Mouse (Mus musculus): Measurements from ENCODE around the gene Gpr183. TPM values are rescaled to one million over a fixed set of nuclear protein-coding genes. Genes with fewer than 3 reads are reported as not detected.

The Gpr183 gene
- total RNA-seq, 2 experiments from 2014 or later: 0.71 to 0.83 TPM

- no peak for DNase-seq (ENCODE audit: low spot score in 2 of 2)
Observed at GRCm38 (mm10) chr14:121958041-121958750, 6.8 kb downstream of the Gpr183 start.

GRCm38 (mm10) chr14:121957176-121957871 lies 7.7 kb downstream of the Gpr183 start:
- no peak for DNase-seq (ENCODE audit: low spot score in 2 of 2)

GRCm38 (mm10) chr14:121956291-121956690 lies 8.7 kb downstream of the Gpr183 start:
- no peak for DNase-seq (ENCODE audit: low spot score in 2 of 2)

DNA sequence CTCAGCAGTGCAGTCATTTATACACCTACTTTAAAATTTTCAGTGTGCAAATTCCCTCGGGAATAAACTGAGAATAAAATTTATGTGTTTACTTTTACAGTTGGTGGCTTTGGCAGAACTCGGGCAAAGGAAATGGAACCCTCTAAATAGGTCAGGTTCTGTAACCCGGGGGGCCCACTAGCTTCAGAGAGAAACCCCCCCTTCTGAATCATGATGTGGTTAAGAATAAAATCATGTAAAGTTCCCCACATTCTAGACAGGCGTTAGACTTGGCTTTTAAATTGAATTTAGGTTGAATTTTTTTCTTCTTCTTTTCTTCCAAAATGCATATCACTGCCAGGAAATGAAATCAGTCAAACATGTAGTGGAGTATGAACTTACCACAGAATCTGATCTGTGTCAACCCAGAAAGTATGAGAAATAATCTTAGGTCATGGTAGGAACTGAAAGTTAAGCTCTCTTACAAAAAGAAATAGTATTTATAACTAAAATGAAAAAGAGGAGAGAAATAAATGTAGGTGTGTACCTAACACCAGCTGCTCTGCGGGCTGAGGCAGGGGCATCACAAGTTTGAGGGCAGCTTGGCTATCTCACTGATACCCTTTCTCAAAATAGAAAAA lies 9.7 kb downstream of the Gpr183 start:
- DNase-seq (ENCODE audit: low spot score in 2 of 2): no peak

GRCm38 (mm10) chr14:121954608-121955007 lies 10.4 kb downstream of the Gpr183 start:
- no peak for DNase-seq (ENCODE audit: low spot score in 2 of 2)

DNA sequence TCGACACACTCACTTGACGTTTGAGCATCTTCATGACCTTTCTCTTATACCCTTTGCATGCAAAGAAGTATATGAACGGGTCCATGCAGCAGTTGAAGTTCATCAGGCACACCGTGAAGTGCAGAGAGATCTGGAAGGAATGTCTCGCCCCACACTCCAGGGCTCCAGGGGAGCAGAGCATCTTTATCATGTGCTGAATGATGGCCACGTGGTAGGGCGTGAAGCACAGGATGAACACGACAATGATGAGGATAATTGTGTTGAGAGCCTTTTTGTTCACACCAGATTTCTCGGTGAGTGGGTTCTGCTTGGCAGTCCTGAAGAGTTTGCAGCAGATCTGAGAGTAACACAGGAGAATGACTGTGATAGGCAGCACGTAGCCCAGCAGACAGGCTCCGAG lies 10.9 kb downstream of the Gpr183 start:
- no peak for DNase-seq (ENCODE audit: low spot score in 2 of 2)

GRCm38 (mm10) chr14:121952046-121952400 lies 13.0 kb downstream of the Gpr183 start:
- DNase-seq (ENCODE audit: low spot score in 2 of 2): no peak

GRCm38 (mm10) chr14:121951399-121952045 lies 13.5 kb downstream of the Gpr183 start:
- DNase-seq (ENCODE audit: low spot score in 2 of 2): peak in 1 of 2 experiments; percentile 8

DNA sequence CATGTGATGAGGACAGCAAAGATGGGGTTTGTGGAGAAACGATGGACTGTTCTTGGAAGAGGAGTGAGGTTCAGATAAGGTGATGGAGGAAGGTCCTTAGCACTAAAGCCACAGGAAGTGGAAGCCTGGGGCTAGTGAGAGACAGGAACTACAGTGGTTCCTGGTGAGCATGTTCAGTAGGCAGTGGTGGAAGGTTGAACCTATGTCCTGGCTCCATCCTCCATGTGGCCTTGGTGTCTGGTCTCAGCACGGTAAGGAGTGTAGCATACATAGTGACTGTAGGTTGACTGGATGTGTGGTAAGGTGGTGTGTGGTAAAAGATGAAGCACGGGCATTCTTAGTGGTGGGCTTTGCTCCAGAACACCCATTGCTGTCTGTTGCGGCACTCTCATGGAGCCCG lies 15.1 kb downstream of the Gpr183 start:
- DNase-seq (ENCODE audit: low spot score in 2 of 2): no peak

GRCm38 (mm10) chr14:121949436-121949835 lies 15.6 kb downstream of the Gpr183 start:
- peak in 1 of 2 experiments; percentile 8 for DNase-seq (ENCODE audit: low spot score in 2 of 2)

GRCm38 (mm10) chr14:121947966-121948365 lies 17.0 kb downstream of the Gpr183 start:
- peak in 1 of 2 experiments; percentile 4 for DNase-seq (ENCODE audit: low spot score in 2 of 2)

DNA sequence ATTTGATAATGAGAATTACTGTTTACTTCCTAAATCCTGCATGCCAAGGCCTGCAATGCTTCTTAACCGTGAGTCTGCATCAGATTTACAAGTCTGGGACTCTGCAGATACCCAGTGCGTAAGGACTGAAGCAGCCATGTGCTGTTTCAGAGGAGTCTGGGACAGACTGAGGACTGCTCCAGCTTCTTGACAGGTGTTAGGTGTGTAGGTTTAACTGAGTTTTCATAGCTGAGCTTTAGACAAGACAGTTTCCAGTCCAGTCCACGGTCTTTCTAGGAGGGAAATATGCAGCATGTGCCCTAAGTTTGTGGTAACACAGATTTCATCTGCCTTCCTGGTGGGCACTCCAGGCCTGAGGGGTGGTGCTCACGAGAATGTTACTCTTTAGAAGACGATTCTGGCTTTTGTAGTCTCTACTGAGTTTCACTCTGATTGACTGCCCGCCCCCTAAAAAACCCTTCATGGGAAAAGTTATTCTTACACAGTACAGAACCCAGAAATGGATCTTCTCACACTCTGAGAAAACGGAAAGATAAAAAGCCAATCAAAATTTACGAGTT lies 17.7 kb downstream of the Gpr183 start:
- peak in 1 of 2 experiments; percentile 3 for DNase-seq (ENCODE audit: low spot score in 2 of 2)

DNA sequence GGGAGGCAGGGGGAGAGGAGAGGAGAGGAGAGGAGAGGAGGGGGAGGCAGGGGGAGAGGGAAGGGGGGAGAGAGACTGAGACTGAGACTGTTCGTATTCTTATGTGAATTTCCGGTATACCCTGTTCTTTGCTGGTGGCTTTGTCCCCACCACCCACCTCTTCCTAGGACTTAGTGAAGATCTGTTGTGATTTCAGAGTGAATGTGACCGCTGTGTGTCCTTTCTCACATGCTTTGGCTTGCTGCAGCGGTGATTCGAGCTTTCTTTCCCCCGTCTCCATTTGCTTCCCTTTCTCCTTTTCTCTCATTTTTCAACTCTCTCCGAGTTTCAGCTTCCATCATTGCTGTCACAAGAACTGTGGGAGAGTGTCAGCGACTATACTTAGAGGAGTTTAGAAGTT lies 18.3 kb downstream of the Gpr183 start:
- peak in 1 of 2 experiments; percentile 8 for DNase-seq (ENCODE audit: low spot score in 2 of 2)

- DNase-seq (ENCODE audit: low spot score in 2 of 2): no peak
Observed at GRCm38 (mm10) chr14:121946131-121946530, 18.9 kb downstream of the Gpr183 start.

- DNase-seq (ENCODE audit: low spot score in 2 of 2): no peak
Observed at GRCm38 (mm10) chr14:121939582-121939981, 25.4 kb downstream of the Gpr183 start.

DNA sequence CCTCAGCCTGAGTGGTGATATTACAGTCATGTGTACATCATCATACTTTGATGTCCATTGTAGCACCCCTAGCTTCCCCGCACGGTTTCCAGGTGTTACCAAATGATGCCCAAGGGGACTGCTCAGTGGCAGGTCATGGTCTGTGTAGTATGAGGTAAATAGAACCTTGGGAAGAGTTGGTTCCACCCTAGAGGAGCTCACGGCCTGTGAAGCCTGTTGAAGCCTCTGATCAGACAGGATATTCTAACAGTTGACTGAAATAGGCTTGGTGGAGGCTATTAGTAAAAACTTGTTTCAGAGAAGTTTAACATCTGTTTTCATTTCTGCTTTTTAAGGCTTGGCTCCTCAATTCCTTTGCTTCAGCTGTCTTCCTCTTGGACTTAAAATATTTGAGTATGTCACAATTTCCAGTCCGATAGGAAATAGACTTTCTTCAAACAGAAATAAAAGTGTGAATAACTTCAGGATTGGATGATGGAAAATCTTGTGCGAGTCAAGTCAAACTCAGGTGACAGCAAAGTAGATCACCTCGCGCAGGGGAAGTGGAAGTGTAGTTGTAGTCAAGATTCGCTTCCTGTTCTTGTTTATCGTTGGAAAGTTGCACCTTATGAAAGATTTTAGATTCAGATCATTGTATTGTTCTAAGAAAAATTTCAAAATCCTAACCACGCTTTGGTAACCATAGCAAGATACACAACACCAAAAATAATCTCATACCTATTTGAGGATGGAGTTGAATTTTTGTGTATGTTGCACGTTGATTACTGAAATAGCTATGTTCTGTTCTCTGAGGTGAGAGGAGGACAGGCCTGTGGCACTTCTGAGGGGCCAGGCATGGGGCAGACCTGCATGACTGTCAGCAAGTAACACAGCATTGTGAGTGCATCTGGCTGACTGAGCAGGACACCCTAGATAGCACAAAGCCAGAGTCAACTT lies 26.5 kb downstream of the Gpr183 start:
- no peak for DNase-seq (ENCODE audit: low spot score in 2 of 2)

DNA sequence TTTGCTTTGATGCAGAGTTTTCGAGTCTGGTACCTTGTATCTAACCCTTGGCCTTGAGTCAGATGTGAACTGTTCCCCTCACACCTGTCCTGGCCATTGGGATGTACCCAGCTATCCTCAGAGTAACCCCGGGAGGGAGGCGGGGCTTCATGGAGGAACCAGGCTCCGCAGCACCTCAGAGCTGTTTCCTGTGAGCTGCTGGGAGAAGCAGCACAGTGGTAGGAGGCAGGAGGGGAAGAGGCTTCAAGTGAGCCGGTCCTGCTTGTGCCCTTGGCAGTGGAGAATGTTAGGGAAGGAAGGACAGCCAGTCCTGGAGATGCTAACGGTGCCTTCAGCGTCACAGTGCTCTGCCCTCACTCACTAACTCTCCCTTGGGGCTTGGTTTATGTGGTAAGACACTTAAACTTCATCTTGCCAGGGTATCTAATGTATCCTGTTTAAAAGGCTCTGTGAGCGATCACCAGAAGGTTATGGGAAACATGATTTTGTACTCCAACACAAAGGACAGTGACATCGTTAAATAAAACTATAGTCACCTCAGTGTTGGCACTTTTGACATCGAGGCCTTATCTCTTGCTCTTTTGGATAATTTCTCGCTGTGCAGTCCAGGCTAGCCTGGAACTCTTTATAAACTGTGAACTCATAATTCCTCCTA lies 27.3 kb downstream of the Gpr183 start:
- no peak for DNase-seq (ENCODE audit: low spot score in 2 of 2)

- DNase-seq (ENCODE audit: low spot score in 2 of 2): no peak
Observed at GRCm38 (mm10) chr14:121936856-121937255, 28.1 kb downstream of the Gpr183 start.

DNA sequence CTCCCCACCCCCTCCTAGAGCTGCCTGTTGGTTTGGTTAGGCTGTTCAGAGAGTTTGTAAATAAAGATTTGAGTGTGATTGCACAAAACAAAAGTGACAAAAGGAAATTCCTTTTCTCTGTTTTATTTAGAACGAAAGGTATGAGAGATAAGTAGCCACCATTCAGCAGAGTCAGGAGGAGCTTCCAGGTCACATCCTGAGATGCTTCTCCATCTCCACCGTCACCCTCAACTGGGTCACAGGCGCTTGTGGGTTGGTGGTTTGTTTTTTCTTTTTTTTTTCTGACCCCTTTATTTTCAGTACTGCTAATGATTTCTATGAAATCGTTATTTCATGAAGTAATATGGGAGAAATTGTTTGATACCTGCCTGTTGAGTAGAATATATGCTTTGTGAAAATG lies 28.6 kb downstream of the Gpr183 start:
- DNase-seq (ENCODE audit: low spot score in 2 of 2): no peak

DNA sequence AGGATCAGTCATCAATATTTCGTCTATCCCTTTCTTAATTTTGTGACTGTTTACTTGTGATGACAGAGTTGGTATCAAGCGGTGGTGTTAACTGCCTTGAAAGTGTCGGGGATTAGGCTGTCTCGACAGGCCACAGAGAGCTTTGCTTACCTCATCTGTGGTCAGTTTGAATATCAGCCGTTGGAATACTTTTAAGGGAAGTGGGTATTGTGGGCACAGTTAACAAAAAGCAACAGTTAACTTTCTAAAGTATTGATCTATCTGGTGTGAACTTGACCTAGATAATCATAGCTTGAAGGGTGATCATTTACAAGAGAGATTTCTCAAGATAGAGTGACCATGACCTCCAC lies 30.4 kb downstream of the Gpr183 start:
- DNase-seq (ENCODE audit: low spot score in 2 of 2): no peak
